Mouse (Mus musculus) neural tube, embryonic 15.5 days (tissue): ENCODE measurements around the gene Henmt1. TPM values are rescaled to one million over a fixed set of nuclear protein-coding genes. Genes with fewer than 3 reads are reported as not detected.

Experiments used
- ATAC-seq: fragments of 200-750 bp; cut with Nextera tagmentation; 2 replicates; pipeline ENCODE4 v1.8.0; 2017; ENCODE audit warnings: mild to moderate bottlenecking, moderate TSS enrichment, moderate library complexity; ENCODE audit not compliant: low FRiP score
- H3K27ac ChIP-seq: fragments of 300-500 bp; sonication (generic); replicated peaks from 2 replicates; pipeline ENCODE4 v1.5.1; 2015; ENCODE audit warnings: mild to moderate bottlenecking, inconsistent platforms
- H3K27me3 ChIP-seq: fragments of 300-500 bp; sonication (generic); replicated peaks from 2 replicates; pipeline ENCODE4 v1.6.1; 2015; ENCODE audit warnings: inconsistent platforms
- H3K36me3 ChIP-seq: fragments of 300-500 bp; sonication (generic); 2 replicates; pipeline ENCODE4 v1.6.1; 2015; ENCODE audit warnings: inconsistent platforms
- H3K4me1 ChIP-seq: fragments of 300-500 bp; sonication (generic); 2 replicates; pipeline ENCODE4 v1.6.1; 2015; ENCODE audit warnings: inconsistent platforms
- H3K4me2 ChIP-seq: fragments of 300-500 bp; sonication (generic); 2 replicates; pipeline ENCODE4 v1.6.1; 2015; ENCODE audit warnings: inconsistent platforms, mild to moderate bottlenecking, moderate library complexity
- H3K4me3 ChIP-seq: fragments of 300-500 bp; sonication (generic); replicated peaks from 2 replicates; pipeline ENCODE4 v1.5.1; 2015; ENCODE audit warnings: mild to moderate bottlenecking, inconsistent platforms
- H3K9ac ChIP-seq: fragments of 300-500 bp; sonication (generic); replicated peaks from 2 replicates; pipeline ENCODE4 v1.6.1; 2015; ENCODE audit warnings: mild to moderate bottlenecking, inconsistent platforms
- H3K9me3 ChIP-seq: fragments of 300-500 bp; sonication (generic); replicated peaks from 2 replicates; pipeline ENCODE4 v1.6.1; 2016; ENCODE audit warnings: inconsistent platforms
- WGBS: fragments of 180-500 bp; shearing (Covaris S2); methylation state at CpG from one replicate; pipeline ENCODE4 v1.1.7; 2015; ENCODE audit warnings: mixed read lengths; 5-methylcytosine and 5-hydroxymethylcytosine counted together
- polyA plus RNA-seq: library from polyadenylated mRNA; unstranded; fragments of >200 nt; fragmentation: Nextera tagmentation; extraction: Ambion mirVana; gene quantifications from 2 replicates; pipeline ENCODE4 v1.2.1, GENCODE M21; 2015

Gene Henmt1
- 2.3 and 2.9 TPM in 2 replicates for polyA plus RNA-seq

DNA sequence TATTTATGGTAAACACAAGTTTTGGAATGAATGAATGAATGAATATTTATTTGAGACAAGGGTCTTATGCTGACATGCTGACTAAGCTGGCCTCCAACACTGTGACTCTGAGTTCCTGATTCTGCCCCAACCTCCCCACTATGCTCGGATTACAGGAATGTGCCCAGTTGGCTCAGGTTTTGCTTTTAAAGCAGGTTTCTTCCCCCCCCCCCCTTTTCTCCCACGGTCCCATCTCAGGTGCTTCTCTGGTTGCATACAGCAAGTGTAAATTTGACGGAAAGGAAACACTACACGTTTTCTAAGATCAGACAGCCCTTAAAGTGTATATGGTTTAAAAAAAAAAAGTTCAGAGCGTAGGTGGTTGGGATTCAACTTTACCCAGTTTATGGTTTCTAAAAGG, at the start of gene Henmt1:
Gene Henmt1 (plus strand): TSS at position 301 of the 400 bp plus-strand sequence.
- H3K36me3 ChIP-seq, result no peaks in the 10 kb centered on the region
- H3K27me3 ChIP-seq, result no peaks in the 10 kb centered on the region
- peak within 1 kb of the TSS; percentile 64 for H3K4me2 ChIP-seq
- ATAC-seq, result no peak
- WGBS, result 86% methylated on average over 5 of the region's 5 CpGs
- no peak within 1 kb of the TSS for H3K27ac ChIP-seq
- no peaks in the 10 kb centered on the region for H3K9me3 ChIP-seq
- H3K9ac ChIP-seq, result peak within 1 kb of the TSS; percentile 11; the same call in 1 of the 2 replicates
- H3K4me1 ChIP-seq, result no peaks in the 10 kb centered on the region
- peak within 1 kb of the TSS; percentile 39 for H3K4me3 ChIP-seq

DNA sequence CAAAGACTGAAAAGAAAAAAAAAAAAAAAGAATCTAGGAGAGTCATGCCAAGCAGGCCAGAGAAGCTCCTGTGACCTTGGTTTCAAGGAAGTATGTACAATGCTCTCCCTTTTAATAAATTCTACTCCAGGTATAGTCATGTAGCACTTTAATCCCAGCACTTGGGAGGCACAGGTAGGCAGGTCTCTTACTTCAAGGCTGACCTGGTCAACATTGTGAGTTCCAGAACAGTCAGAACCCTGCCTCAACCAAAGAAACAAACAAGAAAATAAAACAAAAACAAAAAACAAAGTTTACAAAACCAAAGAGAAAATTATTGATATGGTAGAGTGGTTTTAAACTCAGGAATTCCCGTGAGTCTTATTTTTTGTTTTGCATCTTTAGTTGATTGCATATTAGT, 49.8 kb upstream of the Henmt1 start, which contains the start of gene Fndc7:
Gene Fndc7 (minus strand): TSS at position 101 of the 400 bp plus-strand sequence.
- H3K27me3 ChIP-seq, result no peaks in the 10 kb centered on the region
- no peak for ATAC-seq
- no peaks in the 10 kb centered on the region for H3K9me3 ChIP-seq
- H3K9ac ChIP-seq, result no peak within 1 kb of the TSS
- 96% methylated on average over 1 of the region's 1 CpGs for WGBS
- H3K27ac ChIP-seq, result no peak within 1 kb of the TSS
- no peak within 1 kb of the TSS for H3K4me3 ChIP-seq
- H3K4me1 ChIP-seq, result peaks cover 4% of the 10 kb centered on the region; the same call in 1 of the 2 replicates
- H3K36me3 ChIP-seq, result no peaks in the 10 kb centered on the region
- no peak within 1 kb of the TSS for H3K4me2 ChIP-seq

DNA sequence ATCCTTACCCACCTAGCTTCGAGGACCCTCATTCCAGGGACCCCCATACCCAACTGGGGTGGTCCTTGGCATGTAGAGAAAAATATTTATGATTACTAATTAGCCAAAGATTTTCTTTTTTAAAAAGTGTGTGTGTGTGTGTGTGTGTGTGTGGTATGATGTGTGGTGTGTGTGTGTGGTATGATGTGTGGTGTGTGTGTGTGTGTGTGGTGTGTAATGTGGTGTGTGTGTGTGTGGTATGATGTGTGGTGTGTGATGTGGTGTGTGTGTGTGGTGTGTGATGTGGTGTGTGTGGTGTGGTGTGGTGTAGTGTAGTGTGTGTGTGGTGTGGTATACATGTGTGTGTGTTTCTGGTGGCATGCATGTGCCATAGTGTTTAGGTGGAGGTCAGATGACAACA, 47.6 kb upstream of the Henmt1 start:
- no peaks in the 10 kb centered on the region for H3K27me3 ChIP-seq
- no peak overlapping the region for H3K4me2 ChIP-seq
- H3K4me1 ChIP-seq, result no peaks in the 10 kb centered on the region
- H3K9ac ChIP-seq, result no peak overlapping the region
- H3K4me3 ChIP-seq, result no peak overlapping the region
- no peaks in the 10 kb centered on the region for H3K36me3 ChIP-seq
- H3K27ac ChIP-seq, result no peak overlapping the region
- ATAC-seq, result no peak
- H3K9me3 ChIP-seq, result no peaks in the 10 kb centered on the region
- 90% methylated on average over 1 of the region's 1 CpGs for WGBS

GRCm38 (mm10) chr3:108892914-108893313, 46.8 kb upstream of the Henmt1 start:
- ATAC-seq, result no peak
- H3K27ac ChIP-seq, result no peak overlapping the region
- H3K4me1 ChIP-seq, result no peaks in the 10 kb centered on the region
- H3K36me3 ChIP-seq, result no peaks in the 10 kb centered on the region
- no peaks in the 10 kb centered on the region for H3K27me3 ChIP-seq
- H3K9ac ChIP-seq, result no peak overlapping the region
- H3K9me3 ChIP-seq, result no peaks in the 10 kb centered on the region
- no peak overlapping the region for H3K4me2 ChIP-seq
- no peak overlapping the region for H3K4me3 ChIP-seq
- 66% methylated on average over 4 of the region's 4 CpGs for WGBS

DNA sequence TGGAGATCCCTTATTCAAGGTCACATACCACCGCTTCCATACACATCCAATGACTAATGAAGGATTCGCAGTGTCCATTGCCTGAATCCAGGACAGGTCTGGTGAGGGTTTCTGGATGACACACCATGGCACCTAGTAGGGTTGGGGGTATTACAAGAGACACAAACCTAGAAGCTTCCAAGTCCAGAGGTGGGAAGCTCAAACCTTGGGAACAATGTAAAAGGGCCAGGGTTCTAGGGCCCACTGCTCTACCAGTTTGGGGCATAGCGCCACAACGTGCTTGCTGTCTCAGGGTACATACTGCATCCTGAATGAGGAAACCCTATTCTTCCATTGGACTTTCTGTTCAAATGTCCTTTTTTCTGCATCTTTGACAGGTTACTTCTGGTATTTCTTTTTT, 41.0 kb upstream of the Henmt1 start:
- 98% methylated on average over 4 of the region's 4 CpGs for WGBS
- Histone ChIP-seq H3K27ac (no peak overlapping the region), H3K36me3 (peaks cover 19% of the 10 kb centered on the region), H3K4me3 (no peak overlapping the region), H3K9me3 (no peaks in the 10 kb centered on the region), H3K4me1 (no peaks in the 10 kb centered on the region), H3K4me2 (no peak overlapping the region), H3K27me3 (no peaks in the 10 kb centered on the region), H3K9ac (no peak overlapping the region)
- no peak for ATAC-seq

GRCm38 (mm10) chr3:108900147-108900546, 39.5 kb upstream of the Henmt1 start:
- H3K9ac ChIP-seq, result no peak overlapping the region
- H3K4me3 ChIP-seq, result no peak overlapping the region
- no peak overlapping the region for H3K4me2 ChIP-seq
- H3K9me3 ChIP-seq, result no peaks in the 10 kb centered on the region
- H3K27ac ChIP-seq, result no peak overlapping the region
- no peak for ATAC-seq
- H3K36me3 ChIP-seq, result peaks cover 34% of the 10 kb centered on the region
- WGBS, result 91% methylated on average over 3 of the region's 3 CpGs
- no peaks in the 10 kb centered on the region for H3K4me1 ChIP-seq
- no peaks in the 10 kb centered on the region for H3K27me3 ChIP-seq

DNA sequence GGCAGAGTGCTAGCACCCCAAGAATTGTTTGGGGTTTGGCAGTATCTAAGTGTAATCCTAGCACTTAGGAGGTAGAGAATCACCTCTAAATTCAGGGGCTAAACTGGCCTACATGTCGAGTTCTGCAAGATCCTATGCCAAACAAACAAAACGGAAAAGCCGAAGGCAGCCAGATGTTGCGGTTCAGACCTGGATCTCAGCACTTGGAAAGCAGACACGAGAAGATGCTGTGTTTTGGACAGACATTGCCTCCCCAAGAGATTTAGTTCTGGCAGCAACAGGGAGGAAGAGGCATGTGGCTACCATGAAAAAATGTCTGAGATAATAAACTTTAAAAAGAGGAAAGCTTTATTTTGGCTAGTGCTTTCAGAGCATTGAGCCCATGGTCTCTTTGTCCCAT, 39.0 kb upstream of the Henmt1 start:
- peaks cover 38% of the 10 kb centered on the region for H3K36me3 ChIP-seq
- H3K27ac ChIP-seq, result no peak overlapping the region

GRCm38 (mm10) chr3:108902038-108902437, 37.6 kb upstream of the Henmt1 start:
- no peak for ATAC-seq
- Histone ChIP-seq H3K4me3 (no peak overlapping the region), H3K36me3 (peaks cover 43% of the 10 kb centered on the region), H3K27me3 (no peaks in the 10 kb centered on the region), H3K27ac (no peak overlapping the region), H3K4me2 (no peak overlapping the region), H3K9ac (no peak overlapping the region), H3K4me1 (no peaks in the 10 kb centered on the region), H3K9me3 (no peaks in the 10 kb centered on the region)
- 58% methylated on average over 2 of the region's 2 CpGs for WGBS

More for the DNA sequence above, 39.0 kb upstream of the Henmt1 start:
- Histone ChIP-seq H3K9ac (no peak overlapping the region), H3K4me2 (no peak overlapping the region), H3K4me1 (no peaks in the 10 kb centered on the region), H3K4me3 (no peak overlapping the region), H3K9me3 (no peaks in the 10 kb centered on the region), H3K27me3 (no peaks in the 10 kb centered on the region)
- ATAC-seq, result no peak
- 84% methylated on average over 5 of the region's 5 CpGs for WGBS

- 92% methylated on average over 6 of the region's 6 CpGs for WGBS
- Histone ChIP-seq H3K9me3 (no peaks in the 10 kb centered on the region), H3K9ac (no peak overlapping the region), H3K4me3 (no peak overlapping the region), H3K36me3 (peaks cover 45% of the 10 kb centered on the region), H3K4me2 (no peak overlapping the region), H3K4me1 (no peaks in the 10 kb centered on the region), H3K27me3 (no peaks in the 10 kb centered on the region), H3K27ac (no peak overlapping the region)
- ATAC-seq, result no peak
Observed at GRCm38 (mm10) chr3:108902934-108903333, 36.7 kb upstream of the Henmt1 start.

DNA sequence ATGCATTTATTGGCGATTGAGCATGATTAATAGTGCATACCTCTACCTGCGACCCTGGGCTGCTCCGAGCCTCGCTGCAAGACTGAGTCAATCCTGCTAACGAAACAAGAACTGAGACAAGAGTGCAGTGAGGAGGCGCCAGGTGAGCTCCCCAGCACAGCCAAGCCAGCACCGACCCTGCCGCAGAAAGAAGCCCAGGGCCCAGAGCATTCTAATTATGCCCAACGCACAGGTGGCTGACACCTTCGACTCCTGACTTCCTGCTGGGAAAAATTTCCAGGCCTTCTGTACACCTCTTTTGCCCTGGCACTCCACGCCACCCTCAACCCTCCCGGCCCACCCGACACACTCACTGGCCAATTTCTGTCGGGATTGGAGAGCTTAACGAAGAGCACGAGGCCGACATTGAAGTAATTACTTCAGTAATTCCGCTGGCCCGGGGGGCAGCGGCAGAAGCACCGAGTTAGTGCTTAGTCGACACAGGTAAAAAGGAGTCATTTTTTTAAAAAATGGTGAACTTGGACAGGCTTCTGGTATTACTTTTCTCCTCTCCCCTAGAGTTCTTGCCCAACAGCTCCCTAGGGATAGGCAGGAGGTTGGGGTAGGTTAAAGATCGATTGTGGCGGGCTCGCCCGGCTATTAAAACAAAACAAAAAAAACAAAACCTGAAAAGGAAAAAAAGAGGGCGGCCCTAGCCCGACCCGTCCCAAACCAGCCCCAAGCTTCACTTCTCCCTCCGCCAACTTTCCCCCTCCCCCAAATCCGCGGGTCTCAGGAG, 29.2 kb upstream of the Henmt1 start:
- H3K9ac ChIP-seq, result peak overlapping the region; percentile 89
- H3K4me3 ChIP-seq, result peak overlapping the region; percentile 94
- peak overlapping the region; percentile 97 for H3K27ac ChIP-seq
- whole genome bisulfite sequencing, result under 1% methylated on average over 30 of the region's 32 CpGs
- ATAC-seq, result no peak
- H3K27me3 ChIP-seq, result no peaks in the 10 kb centered on the region
- H3K9me3 ChIP-seq, result no peaks in the 10 kb centered on the region
- peaks cover 19% of the 10 kb centered on the region for H3K4me1 ChIP-seq
- peak overlapping the region; percentile 96 for H3K4me2 ChIP-seq
- H3K36me3 ChIP-seq, result peaks cover 9% of the 10 kb centered on the region

DNA sequence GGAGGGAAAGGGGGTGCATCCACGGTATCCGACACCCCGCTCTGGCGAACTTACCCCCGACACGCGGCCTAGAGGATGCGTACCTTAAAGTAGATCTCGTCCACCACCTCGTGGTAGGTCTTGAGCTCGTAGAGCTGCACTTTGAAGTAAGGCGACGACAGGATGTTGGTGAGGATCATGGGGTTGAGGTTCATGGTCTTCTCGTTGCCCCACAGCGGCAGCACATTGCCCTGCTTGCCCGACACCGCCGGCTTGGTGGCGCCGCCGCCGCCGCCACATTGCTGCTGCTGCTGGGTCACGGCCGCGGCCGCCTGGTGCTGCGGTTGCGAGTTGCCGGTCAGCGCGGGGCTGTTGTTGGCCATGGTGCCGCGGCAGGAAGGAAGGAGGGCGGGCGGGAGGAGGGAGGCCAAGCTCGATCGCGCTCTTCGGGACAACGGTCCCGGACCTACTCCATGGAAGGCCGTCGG, 28.6 kb upstream of the Henmt1 start:
- peak overlapping the region; percentile 94 for H3K4me3 ChIP-seq
- H3K36me3 ChIP-seq, result 0 out of 2 replicates have a peak, but pooled peaks cover 4% of the 10 kb centered on the region
- peak overlapping the region; percentile 97 for H3K27ac ChIP-seq
- no peaks in the 10 kb centered on the region for H3K9me3 ChIP-seq
- peaks cover 19% of the 10 kb centered on the region for H3K4me1 ChIP-seq
- ATAC-seq, result peak; percentile 86
- H3K27me3 ChIP-seq, result no peaks in the 10 kb centered on the region
- H3K9ac ChIP-seq, result peak overlapping the region; percentile 89
- H3K4me2 ChIP-seq, result peak overlapping the region; percentile 96
- under 1% methylated on average over 39 of the region's 44 CpGs for WGBS
